Mouse (Mus musculus) stomach, postnatal 0 days (tissue): ENCODE results near the gene Mlf2. TPM values are rescaled to one million over a fixed set of nuclear protein-coding genes. Genes with fewer than 3 reads are reported as not detected.

ENCODE experiments used
- ATAC-seq: fragments of 200-750 bp; cut with Nextera tagmentation; 2 replicates; pipeline ENCODE4 v1.8.0; 2017; ENCODE audit not compliant: low FRiP score, low TSS enrichment
- DNase-seq: peaks from one replicate; pipeline ENCODE4 v3.0.0-alpha.2; 2016; ENCODE audit warnings: low spot score
- H3K27ac ChIP-seq: fragments of 300-500 bp; sonication (generic); replicated peaks from 2 replicates; pipeline ENCODE4 v1.5.1; 2014; ENCODE audit warnings: mild to moderate bottlenecking, control low read depth
- H3K27me3 ChIP-seq: fragments of 300-500 bp; sonication (generic); 2 replicates; pipeline ENCODE4 v1.6.1; 2014; ENCODE audit warnings: low read length; ENCODE audit not compliant: control insufficient read depth, insufficient read depth
- H3K36me3 ChIP-seq: fragments of 300-500 bp; sonication (generic); 2 replicates; pipeline ENCODE4 v1.6.1; 2014; ENCODE audit warnings: low read length, mixed read lengths; ENCODE audit not compliant: control insufficient read depth, insufficient read depth
- H3K4me1 ChIP-seq: fragments of 300-500 bp; sonication (generic); replicated peaks from 2 replicates; pipeline ENCODE4 v1.6.1; 2014; ENCODE audit warnings: antibody characterized with exemption; ENCODE audit not compliant: control insufficient read depth, insufficient read depth
- H3K4me2 ChIP-seq: fragments of 300-500 bp; sonication (generic); replicated peaks from 2 replicates; pipeline ENCODE4 v1.6.1; 2014; ENCODE audit warnings: low read depth, mild to moderate bottlenecking, control low read depth, moderate library complexity
- H3K4me3 ChIP-seq: fragments of 300-500 bp; sonication (generic); 2 replicates; pipeline ENCODE4 v1.5.1; 2014; ENCODE audit warnings: low read depth, low read length, control low read depth
- H3K9ac ChIP-seq: fragments of 300-500 bp; sonication (generic); 2 replicates; pipeline ENCODE4 v1.6.1; 2014; ENCODE audit warnings: mild to moderate bottlenecking, low read length, control low read depth, mixed read lengths
- H3K9me3 ChIP-seq: fragments of 300-500 bp; sonication (generic); 2 replicates; pipeline ENCODE4 v1.6.1; 2016; ENCODE audit warnings: low read length; ENCODE audit not compliant: control insufficient read depth
- CTCF ChIP-seq: IDR thresholded peaks from 2 replicates; pipeline ENCODE4 v1.5.1; 2016; ENCODE audit warnings: antibody characterized with exemption, low read depth, mild to moderate bottlenecking, moderate library complexity
- EP300 ChIP-seq: optimal IDR thresholded peaks from 2 replicates; pipeline ENCODE3; 2016; ENCODE audit warnings: antibody characterized with exemption
- WGBS: fragments of 180-500 bp; shearing (Covaris S2); extraction: QIAGEN DNeasy Blood & Tissue Kit; methylation state at CpG from one replicate; pipeline ENCODE4 v1.1.7; 2014; 5-methylcytosine and 5-hydroxymethylcytosine counted together
- polyA plus RNA-seq: library from polyadenylated mRNA; unstranded; fragments of >200 nt; fragmentation: Nextera tagmentation; extraction: Ambion mirVana; gene quantifications from 2 replicates; pipeline ENCODE4 v1.2.1, GENCODE M21; 2015

The Mlf2 gene
- polyA plus RNA-seq, 1 experiment from 2014 or later: 312 TPM

GRCm38 (mm10) chr6:124910032-124910431 is 21.2 kb upstream of the Mlf2 start:
- Histone ChIP-seq H3K4me1 (peaks cover 12% of the 10 kb centered on the region; the same call in 1 of the 2 replicates), H3K27ac (no peak overlapping the region), H3K9ac (no peak overlapping the region), H3K36me3 (peaks cover 13% of the 10 kb centered on the region), H3K4me2 (peak overlapping the region; percentile 29), H3K27me3 (no peaks in the 10 kb centered on the region), H3K4me3 (0 out of 2 replicates have a peak overlapping the region, but pooled peaks have one; percentile 1), H3K9me3 (no peaks in the 10 kb centered on the region)
- DNase-seq: peak; percentile 62
- WGBS: 15% methylated on average over 31 of the region's 32 CpGs
- peak; percentile 54; the same call in 1 of the 2 replicates for ATAC-seq
- TF ChIP-seq CTCF (no peak), EP300 (no peak)

GRCm38 (mm10) chr6:124911533-124912218 is 19.5 kb upstream of the Mlf2 start, which contains the start of gene Lag3:
Lag3 (minus strand) TSS chr6:124911705.
- Histone ChIP-seq H3K27ac (no peak within 1 kb of the TSS; the same call in 1 of the 2 replicates), H3K4me2 (0 out of 2 replicates have a peak within 1 kb of the TSS, but pooled peaks have one; percentile 14), H3K36me3 (peaks cover 13% of the 10 kb centered on the region), H3K4me1 (peaks cover 18% of the 10 kb centered on the region), H3K4me3 (no peak within 1 kb of the TSS), H3K9ac (no peak within 1 kb of the TSS), H3K27me3 (no peaks in the 10 kb centered on the region), H3K9me3 (no peaks in the 10 kb centered on the region)
- 19% methylated on average over 8 of the region's 13 CpGs for WGBS
- DNase-seq: peak; percentile 23
- no peak for TF ChIP-seq CTCF
- no peak for TF ChIP-seq EP300
- no peak for ATAC-seq

- H3K27ac ChIP-seq: 0 out of 2 replicates have a peak overlapping the region, but pooled peaks have one; percentile 2
- no peaks in the 10 kb centered on the region for H3K27me3 ChIP-seq
- no peak for ATAC-seq
- H3K4me1 ChIP-seq: peaks cover 18% of the 10 kb centered on the region
- H3K9ac ChIP-seq: no peak overlapping the region
- peaks cover 13% of the 10 kb centered on the region for H3K36me3 ChIP-seq
- no peaks in the 10 kb centered on the region for H3K9me3 ChIP-seq
- no peak overlapping the region for H3K4me2 ChIP-seq
- TF ChIP-seq EP300 (no peak), CTCF (no peak)
- no peak for DNase-seq
- H3K4me3 ChIP-seq: no peak overlapping the region
- WGBS: 58% methylated on average over 6 of the region's 6 CpGs
Observed at GRCm38 (mm10) chr6:124913214-124913613, 18.0 kb upstream of the Mlf2 start.

GRCm38 (mm10) chr6:124913721-124914285 is 17.4 kb upstream of the Mlf2 start:
- Histone ChIP-seq H3K36me3 (peaks cover 13% of the 10 kb centered on the region), H3K4me1 (peaks cover 18% of the 10 kb centered on the region), H3K9me3 (no peaks in the 10 kb centered on the region), H3K4me2 (no peak overlapping the region), H3K4me3 (no peak overlapping the region), H3K27me3 (no peaks in the 10 kb centered on the region), H3K9ac (peak overlapping the region; percentile 27; the same call in 1 of the 2 replicates), H3K27ac (0 out of 2 replicates have a peak overlapping the region, but pooled peaks have one; percentile 2)
- DNase-seq: no peak
- WGBS: 66% methylated on average over 13 of the region's 14 CpGs
- no peak for TF ChIP-seq CTCF
- no peak for TF ChIP-seq EP300
- ATAC-seq: no peak

- H3K36me3 ChIP-seq: peaks cover 13% of the 10 kb centered on the region
- peaks cover 18% of the 10 kb centered on the region for H3K4me1 ChIP-seq
- H3K27me3 ChIP-seq: no peaks in the 10 kb centered on the region
- TF ChIP-seq CTCF: no peak
- no peak for TF ChIP-seq EP300
- WGBS: 80% methylated on average over 7 of the region's 7 CpGs
- H3K9me3 ChIP-seq: no peaks in the 10 kb centered on the region
- no peak overlapping the region for H3K4me3 ChIP-seq
- H3K9ac ChIP-seq: 0 out of 2 replicates have a peak overlapping the region, but pooled peaks have one; percentile 99
- no peak overlapping the region for H3K27ac ChIP-seq
- ATAC-seq (no peak), DNase-seq (no peak)
- H3K4me2 ChIP-seq: no peak overlapping the region
Observed at GRCm38 (mm10) chr6:124914511-124914910, 16.7 kb upstream of the Mlf2 start.
